Mouse (Mus musculus) embryo, embryonic 11.5 days (tissue): ENCODE results near the gene Dapk1.

Experiments
- DNase-seq: peaks from one replicate; pipeline ENCODE4 v3.0.0-alpha.2; 2012; ENCODE audit warnings: low read depth, low spot score

Gene Dapk1

GRCm38 (mm10) chr13:60615057-60615650 is 13.4 kb downstream of the Dapk1 start:
- no peak for DNase-seq

GRCm38 (mm10) chr13:60616036-60616435 is 14.3 kb downstream of the Dapk1 start:
- DNase-seq = no peak

GRCm38 (mm10) chr13:60618287-60618686 is 16.5 kb downstream of the Dapk1 start:
- no peak for DNase-seq

GRCm38 (mm10) chr13:60619723-60620122 is 18.0 kb downstream of the Dapk1 start:
- no peak for DNase-seq

GRCm38 (mm10) chr13:60621411-60621965 is 19.7 kb downstream of the Dapk1 start:
- DNase-seq = no peak

GRCm38 (mm10) chr13:60625581-60625980 is 23.8 kb downstream of the Dapk1 start:
- no peak for DNase-seq

GRCm38 (mm10) chr13:60627843-60628656 is 26.3 kb downstream of the Dapk1 start:
- no peak for DNase-seq

- no peak for DNase-seq
Measured at GRCm38 (mm10) chr13:60628657-60628950, 26.9 kb downstream of the Dapk1 start.

GRCm38 (mm10) chr13:60629419-60629818 is 27.7 kb downstream of the Dapk1 start:
- DNase-seq = no peak

GRCm38 (mm10) chr13:60633945-60634344 is 32.2 kb downstream of the Dapk1 start:
- DNase-seq = no peak

GRCm38 (mm10) chr13:60635636-60636035 is 33.9 kb downstream of the Dapk1 start:
- DNase-seq = no peak

- no peak for DNase-seq
Measured at GRCm38 (mm10) chr13:60639482-60640055, 37.8 kb downstream of the Dapk1 start.

- no peak for DNase-seq
Measured at GRCm38 (mm10) chr13:60640420-60640819, 38.7 kb downstream of the Dapk1 start.

GRCm38 (mm10) chr13:60644457-60644889 is 42.7 kb downstream of the Dapk1 start:
- no peak for DNase-seq

- no peak for DNase-seq
Measured at GRCm38 (mm10) chr13:60646791-60647190, 45.0 kb downstream of the Dapk1 start.

- no peak for DNase-seq
Measured at GRCm38 (mm10) chr13:60648350-60648749, 46.6 kb downstream of the Dapk1 start.

- no peak for DNase-seq
Measured at GRCm38 (mm10) chr13:60650000-60650399, 48.3 kb downstream of the Dapk1 start.

- DNase-seq = no peak
Measured at GRCm38 (mm10) chr13:60654017-60654565, 52.3 kb downstream of the Dapk1 start.

GRCm38 (mm10) chr13:60655246-60655645 is 53.5 kb downstream of the Dapk1 start:
- no peak for DNase-seq

- DNase-seq = no peak
Measured at GRCm38 (mm10) chr13:60659600-60659999, 57.9 kb downstream of the Dapk1 start.

GRCm38 (mm10) chr13:60660056-60660455 is 58.3 kb downstream of the Dapk1 start:
- DNase-seq = no peak

GRCm38 (mm10) chr13:60660711-60661261 is 59.0 kb downstream of the Dapk1 start:
- no peak for DNase-seq
